Mouse (Mus musculus): ENCODE data around the gene Elmo2. TPM values are rescaled to one million over a fixed set of nuclear protein-coding genes. Genes with fewer than 3 reads are reported as not detected.

The Elmo2 gene
- total and polyA plus RNA-seq, 3 experiments: 17.4 to 27.6 TPM; not detected in 1

DNA sequence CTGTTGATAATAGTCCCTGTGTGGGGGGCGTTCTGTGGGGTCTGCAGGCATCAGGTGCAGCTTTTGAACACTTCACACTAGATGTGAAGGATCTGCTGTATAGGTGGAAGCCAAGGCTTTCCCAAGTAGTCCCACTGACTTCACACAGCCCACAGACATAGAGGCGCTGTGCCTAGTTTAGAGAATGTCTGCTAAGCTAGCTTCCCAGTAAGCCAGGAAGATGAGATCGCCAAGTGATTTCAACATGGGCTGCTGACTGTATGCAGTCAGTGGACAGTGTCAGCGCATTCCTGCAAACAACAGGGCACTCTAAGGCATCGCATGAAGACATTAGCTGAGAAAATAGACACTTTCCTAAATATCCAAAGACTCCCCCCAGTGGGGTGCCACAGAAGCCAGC is 49.2 kb upstream of the Elmo2 start:
- Histone ChIP-seq H3K27me3 (ENCODE audit: control insufficient read depth in 1 of 2, insufficient read depth in 2 of 2, low read length in 2 of 2) (no peaks in the 10 kb centered on the region), H3K79me2 (ENCODE audit: control insufficient read depth, insufficient read depth, low read length, poor library complexity) (no peaks in the 10 kb centered on the region), H3K4me3 (ENCODE audit: control insufficient read depth in 1 of 2, insufficient read depth in 1 of 2, low read depth in 2 of 2, low read length in 2 of 2) (peak overlapping the region in 1 of 2 experiments; percentile 21; a peak in 1 of 4 replicates), H3K9me3 (replicated peaks; ENCODE audit: insufficient read depth, low read length) (no peaks in the 10 kb centered on the region), H3K27ac (ENCODE audit: control insufficient read depth, low read depth, low read length) (peak overlapping the region; percentile 28), H3K36me3 (ENCODE audit: control insufficient read depth in 1 of 2, insufficient read depth in 2 of 2, low read length in 2 of 2) (peaks cover 0 to 12% of the 10 kb centered on the region in 2 experiments; a peak in 2 of 4 replicates), H3K9ac (ENCODE audit: control insufficient read depth, low read depth, low read length, poor library complexity, severe bottlenecking) (no peak overlapping the region), H3K4me1 (ENCODE audit: control insufficient read depth in 1 of 2, insufficient read depth in 2 of 2, low read length in 2 of 2) (peaks cover 4 to 10% of the 10 kb centered on the region in 2 experiments; a peak in 3 of 4 replicates)
- TF ChIP-seq ZNF384 (IDR thresholded peaks at IDR 0.05; ENCODE audit: low read depth, low read length) (no peak), BHLHE40 (IDR thresholded peaks at IDR 0.05; ENCODE audit: borderline replicate concordance, low read depth, low read length) (no peak), MAFK (IDR thresholded peaks at IDR 0.05; ENCODE audit: borderline replicate concordance, low read depth, low read length) (no peak), MEF2A (IDR thresholded peaks at IDR 0.05; ENCODE audit: extremely low read depth, insufficient replicate concordance, low read depth, low read length, poor library complexity, severe bottlenecking) (no peak), CHD1 (IDR thresholded peaks at IDR 0.05; ENCODE audit: low read depth, low read length) (no peak), MYB (IDR thresholded peaks at IDR 0.05; ENCODE audit: low read depth, low read length) (no peak), GATA1 (IDR thresholded peaks at IDR 0.05; ENCODE audit: low read depth, low read length) (no peak), RAD21 (IDR thresholded peaks at IDR 0.05; ENCODE audit: low read depth, low read length) (no peak), CTCF (IDR thresholded peaks at IDR 0.05 in 2 of 3, conservative IDR thresholded peaks at IDR 0.05 in 1 of 3; ENCODE audit: control insufficient read depth in 1 of 3, insufficient read depth in 1 of 3, low read depth in 2 of 3, low read length in 3 of 3, poor library complexity in 1 of 3, severe bottlenecking in 1 of 3) (no peak), POLR2A (IDR thresholded peaks at IDR 0.05; ENCODE audit: control insufficient read depth in 1 of 2, insufficient read depth in 1 of 2, low read depth in 1 of 2, low read length in 2 of 2, poor library complexity in 1 of 2) (no peak), HCFC1 (IDR thresholded peaks at IDR 0.05; ENCODE audit: low read depth, low read length) (no peak), SMC3 (IDR thresholded peaks at IDR 0.05; ENCODE audit: low read depth, low read length) (no peak), EP300 (IDR thresholded peaks at IDR 0.05; ENCODE audit: low read depth in 1 of 2, low read length in 2 of 2) (no peak), MXI1 (IDR thresholded peaks at IDR 0.05; ENCODE audit: low read depth, low read length) (no peak), NRF1 (IDR thresholded peaks at IDR 0.05; ENCODE audit: insufficient read depth, low read depth, low read length, poor library complexity, severe bottlenecking) (no peak), POLR2AphosphoS2 (IDR thresholded peaks at IDR 0.05; ENCODE audit: low read length) (no peak), JUND (IDR thresholded peaks at IDR 0.05; ENCODE audit: low read depth, low read length) (no peak), UBTF (IDR thresholded peaks at IDR 0.05; ENCODE audit: borderline replicate concordance, insufficient read depth, low read depth, low read length) (no peak), NELFE (IDR thresholded peaks at IDR 0.05; ENCODE audit: low read depth, low read length) (no peak), E2F4 (IDR thresholded peaks at IDR 0.05; ENCODE audit: borderline replicate concordance, low read depth, low read length) (no peak)
- DNase-seq (ENCODE audit: low read depth, low spot score): no peak

DNA sequence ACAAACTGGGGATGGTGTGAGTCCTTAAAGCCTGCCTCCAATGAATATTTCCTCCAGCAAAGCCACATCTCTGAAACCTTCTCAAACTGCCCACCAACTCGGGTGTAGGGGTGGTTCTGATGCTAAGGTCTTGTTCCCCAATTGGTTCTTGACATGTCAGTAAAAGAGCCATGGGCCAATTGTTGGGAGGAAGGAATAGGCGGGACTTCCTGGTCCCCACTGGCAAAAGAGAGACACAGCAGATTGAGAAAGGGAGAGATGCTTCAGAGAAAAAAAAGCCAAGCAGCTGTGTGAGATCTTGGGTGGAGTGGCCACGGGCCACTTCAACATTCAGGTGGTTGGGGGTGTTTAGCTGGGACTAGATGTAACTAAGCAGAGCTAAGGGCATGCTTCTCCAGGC is 44.8 kb upstream of the Elmo2 start:
- H3K36me3 ChIP-seq (ENCODE audit: control insufficient read depth in 1 of 2, insufficient read depth in 2 of 2, low read length in 2 of 2): peaks cover 0 to 16% of the 10 kb centered on the region in 2 experiments; a peak in 2 of 4 replicates
- TF ChIP-seq CTCF (IDR thresholded peaks at IDR 0.05 in 2 of 3, conservative IDR thresholded peaks at IDR 0.05 in 1 of 3; ENCODE audit: control insufficient read depth in 1 of 3, insufficient read depth in 1 of 3, low read depth in 2 of 3, low read length in 3 of 3, poor library complexity in 1 of 3, severe bottlenecking in 1 of 3): no peak
- no peak for TF ChIP-seq SMC3 (IDR thresholded peaks at IDR 0.05; ENCODE audit: low read depth, low read length)
- TF ChIP-seq GATA1 (IDR thresholded peaks at IDR 0.05; ENCODE audit: low read depth, low read length): no peak
- no peak for TF ChIP-seq RCOR1 (IDR thresholded peaks at IDR 0.05; ENCODE audit: low read depth, low read length)
- 0 out of 2 replicates have a peak, but pooled peaks have one; percentile 9 for TF ChIP-seq ELF1 (IDR thresholded peaks at IDR 0.05; ENCODE audit: low read depth, low read length)
- TF ChIP-seq BHLHE40 (IDR thresholded peaks at IDR 0.05; ENCODE audit: borderline replicate concordance, low read depth, low read length): no peak
- no peak overlapping the region for H3K9ac ChIP-seq (ENCODE audit: control insufficient read depth, low read depth, low read length, poor library complexity, severe bottlenecking)
- no peaks in the 10 kb centered on the region for H3K27me3 ChIP-seq (ENCODE audit: control insufficient read depth in 1 of 2, insufficient read depth in 2 of 2, low read length in 2 of 2)
- no peak overlapping the region for H3K27ac ChIP-seq (ENCODE audit: control insufficient read depth, low read depth, low read length)
- peaks cover 6 to 27% of the 10 kb centered on the region in 2 experiments for H3K4me1 ChIP-seq (ENCODE audit: control insufficient read depth in 1 of 2, insufficient read depth in 2 of 2, low read length in 2 of 2)
- no peaks in the 10 kb centered on the region for H3K9me3 ChIP-seq (replicated peaks; ENCODE audit: insufficient read depth, low read length)
- no peak overlapping the region for H3K4me3 ChIP-seq (ENCODE audit: control insufficient read depth in 1 of 2, insufficient read depth in 1 of 2, low read depth in 2 of 2, low read length in 2 of 2)
- H3K79me2 ChIP-seq (ENCODE audit: control insufficient read depth, insufficient read depth, low read length, poor library complexity): no peaks in the 10 kb centered on the region
- DNase-seq (ENCODE audit: low read depth, low spot score): peak; percentile 41

Data from MEL (cell line).